Mouse (Mus musculus) E14TG2a.4 (cell line): Measurements from ENCODE around the gene Foxo6.

Source experiments
- CTCF ChIP-seq: conservative IDR thresholded peaks from 2 replicates; pipeline ENCODE4 v1.5.1; 2014; ENCODE audit warnings: low read length
- NANOG ChIP-seq: IDR thresholded peaks from 2 replicates; pipeline ENCODE4 v1.6.1; 2014; ENCODE audit warnings: borderline replicate concordance, low read length, mixed read lengths

DNA sequence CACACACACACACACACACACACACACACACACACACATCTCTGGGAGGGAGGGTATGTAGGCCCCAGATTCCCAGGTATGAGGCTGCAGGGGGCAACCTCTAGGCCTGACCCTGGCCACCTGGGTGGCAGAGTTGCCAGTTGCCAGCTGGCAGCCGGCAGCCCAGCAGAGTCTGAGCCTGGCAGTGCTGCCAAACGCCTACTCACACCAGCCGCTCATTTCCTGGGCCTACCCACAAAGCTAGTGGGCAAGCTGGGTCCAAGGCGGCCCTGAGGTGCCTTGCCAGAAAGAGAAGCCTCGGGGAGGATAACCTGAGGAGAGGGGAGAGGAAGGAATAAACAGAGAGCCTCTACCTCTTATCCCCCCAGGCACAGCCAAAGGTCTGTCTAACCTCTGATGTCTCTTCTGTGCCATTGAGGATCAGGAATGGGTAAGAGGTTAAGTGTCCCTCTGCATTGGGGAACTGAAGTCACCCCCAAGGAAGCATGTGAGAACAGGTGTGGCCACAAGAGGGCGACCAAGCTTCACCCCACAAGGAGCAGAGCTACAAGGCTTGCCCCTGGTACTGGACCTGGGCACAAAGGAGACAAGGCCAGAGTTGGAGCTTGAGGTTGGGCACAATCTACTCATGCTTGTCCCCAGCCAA is 61.9 kb downstream of the Foxo6 start:
- peak; percentile 78 for TF ChIP-seq CTCF
- TF ChIP-seq NANOG: no peak
